Mouse (Mus musculus): ENCODE measurements around the gene Spaca7. TPM values are rescaled to one million over a fixed set of nuclear protein-coding genes. Genes with fewer than 3 reads are reported as not detected.

The Spaca7 gene
- polyA plus RNA-seq (2014; fragmentation: Illumina TruSeq; extraction: RNeasy Lipid Tissue Mini Kit (QIAGEN cat#74804); ENCODE audit: insufficient read depth, low read depth, low replicate concordance) = not detected

GRCm38 (mm10) chr8:12572814-12573534 is at the start of gene Spaca7:
Gene Spaca7 (plus strand): TSS chr8:12573029.

Other genes starting within 250 kb of the Spaca7 start
- not detected for gene Sox1, start 177.7 kb upstream of the Spaca7 start, polyA plus RNA-seq (2014; fragmentation: Illumina TruSeq; extraction: RNeasy Lipid Tissue Mini Kit (QIAGEN cat#74804); ENCODE audit: insufficient read depth, low read depth, low replicate concordance)
- gene Tubgcp3, start 99.2 kb downstream of the Spaca7 start, polyA plus RNA-seq (2014; fragmentation: Illumina TruSeq; extraction: RNeasy Lipid Tissue Mini Kit (QIAGEN cat#74804); ENCODE audit: insufficient read depth, low read depth, low replicate concordance) = 18.0 TPM
- 48.7 TPM for gene Atp11a, start 184.0 kb downstream of the Spaca7 start, polyA plus RNA-seq (2014; fragmentation: Illumina TruSeq; extraction: RNeasy Lipid Tissue Mini Kit (QIAGEN cat#74804); ENCODE audit: insufficient read depth, low read depth, low replicate concordance)